Mouse (Mus musculus) hindbrain, embryonic 11.5 days (tissue): Measurements from ENCODE around the gene Cd6. TPM values are rescaled to one million over a fixed set of nuclear protein-coding genes. Genes with fewer than 3 reads are reported as not detected.

Source experiments
- ATAC-seq: fragments of 200-750 bp; cut with Nextera tagmentation; 2 replicates; pipeline ENCODE4 v1.8.0; 2017; ENCODE audit warnings: mild to moderate bottlenecking, moderate TSS enrichment, moderate library complexity; ENCODE audit not compliant: low FRiP score
- DNase-seq: peaks from one replicate; pipeline ENCODE4 v3.0.0-alpha.2; 2015; ENCODE audit warnings: low spot score
- H3K27ac ChIP-seq: fragments of 300-500 bp; sonication (generic); 2 replicates; pipeline ENCODE4 v1.5.1; 2014; ENCODE audit warnings: mild to moderate bottlenecking, low read depth, low read length
- H3K27me3 ChIP-seq: fragments of 300-500 bp; sonication (generic); 2 replicates; pipeline ENCODE4 v1.6.1; 2014; ENCODE audit warnings: mild to moderate bottlenecking, low read length, moderate library complexity, mixed read lengths; ENCODE audit not compliant: control insufficient read depth, insufficient read depth
- H3K36me3 ChIP-seq: fragments of 300-500 bp; sonication (generic); 2 replicates; pipeline ENCODE4 v1.6.1; 2014; ENCODE audit warnings: mild to moderate bottlenecking, low read length, moderate library complexity, mixed read lengths; ENCODE audit not compliant: control insufficient read depth, insufficient read depth
- H3K4me1 ChIP-seq: fragments of 300-500 bp; sonication (generic); replicated peaks from 2 replicates; pipeline ENCODE4 v1.6.1; 2014; ENCODE audit warnings: low read length, mixed read lengths; ENCODE audit not compliant: control insufficient read depth, insufficient read depth
- H3K4me2 ChIP-seq: fragments of 300-500 bp; sonication (generic); replicated peaks from 2 replicates; pipeline ENCODE4 v1.6.1; 2014; ENCODE audit warnings: mild to moderate bottlenecking, low read depth, low read length
- H3K4me3 ChIP-seq: fragments of 300-500 bp; sonication (generic); 2 replicates; pipeline ENCODE4 v1.5.1; 2014; ENCODE audit warnings: low read depth, low read length
- H3K9ac ChIP-seq: fragments of 300-500 bp; sonication (generic); 2 replicates; pipeline ENCODE4 v1.6.1; 2014; ENCODE audit warnings: low read depth, low read length
- H3K9me3 ChIP-seq: fragments of 300-500 bp; sonication (generic); 2 replicates; pipeline ENCODE4 v1.6.1; 2016; ENCODE audit warnings: low read length; ENCODE audit not compliant: control insufficient read depth
- WGBS: fragments of 180-500 bp; shearing (Covaris S2); extraction: QIAGEN DNeasy Blood & Tissue Kit; methylation state at CpG from one replicate; pipeline ENCODE4 v1.1.7; 2014; 5-methylcytosine and 5-hydroxymethylcytosine counted together
- polyA plus RNA-seq: library from polyadenylated mRNA; unstranded; fragments of >200 nt; fragmentation: Nextera tagmentation; extraction: Ambion mirVana; gene quantifications from 2 replicates; pipeline ENCODE4 v1.2.1, GENCODE M21; 2014

Gene Cd6
- polyA plus RNA-seq, 1 experiment from 2014 or later, result not detected

GRCm38 (mm10) chr19:10824061-10824460 is 5.8 kb downstream of the Cd6 start:
- 89% methylated on average over 7 of the region's 7 CpGs for WGBS
- H3K9ac ChIP-seq, result no peak overlapping the region
- no peak for ATAC-seq

GRCm38 (mm10) chr19:10822534-10822933 is 7.3 kb downstream of the Cd6 start:
- WGBS, result 95% methylated on average over 4 of the region's 4 CpGs
- no peak for ATAC-seq
- no peak overlapping the region for H3K27ac ChIP-seq

More at GRCm38 (mm10) chr19:10824061-10824460, 5.8 kb downstream of the Cd6 start:
- H3K4me1 ChIP-seq, result no peaks in the 10 kb centered on the region; the same call in 1 of the 2 replicates
- no peak for DNase-seq
- no peak overlapping the region for H3K4me3 ChIP-seq
- H3K4me2 ChIP-seq, result no peak overlapping the region
- no peak overlapping the region for H3K27ac ChIP-seq
- H3K36me3 ChIP-seq, result no peaks in the 10 kb centered on the region
- no peaks in the 10 kb centered on the region for H3K27me3 ChIP-seq
- no peaks in the 10 kb centered on the region for H3K9me3 ChIP-seq

GRCm38 (mm10) chr19:10821319-10821718 is 8.5 kb downstream of the Cd6 start:
- WGBS, result 54% methylated on average over 7 of the region's 7 CpGs
- Histone ChIP-seq H3K4me3 (no peak overlapping the region), H3K9ac (no peak overlapping the region), H3K27me3 (no peaks in the 10 kb centered on the region), H3K27ac (no peak overlapping the region), H3K36me3 (no peaks in the 10 kb centered on the region), H3K4me1 (no peaks in the 10 kb centered on the region; the same call in 1 of the 2 replicates), H3K4me2 (no peak overlapping the region), H3K9me3 (no peaks in the 10 kb centered on the region)
- ATAC-seq, result no peak
- DNase-seq, result no peak

More at GRCm38 (mm10) chr19:10822534-10822933, 7.3 kb downstream of the Cd6 start:
- H3K4me3 ChIP-seq, result no peak overlapping the region
- no peak overlapping the region for H3K4me2 ChIP-seq
- no peaks in the 10 kb centered on the region for H3K27me3 ChIP-seq
- no peak overlapping the region for H3K9ac ChIP-seq
- no peaks in the 10 kb centered on the region for H3K9me3 ChIP-seq
- no peaks in the 10 kb centered on the region for H3K36me3 ChIP-seq
- no peak for DNase-seq
- no peaks in the 10 kb centered on the region; the same call in 1 of the 2 replicates for H3K4me1 ChIP-seq

- Histone ChIP-seq H3K9ac (no peak overlapping the region), H3K4me2 (no peak overlapping the region), H3K36me3 (no peaks in the 10 kb centered on the region), H3K4me3 (no peak overlapping the region), H3K4me1 (no peaks in the 10 kb centered on the region), H3K27ac (no peak overlapping the region), H3K9me3 (no peaks in the 10 kb centered on the region), H3K27me3 (no peaks in the 10 kb centered on the region)
- WGBS, result 48% methylated on average over 17 of the region's 17 CpGs
- ATAC-seq, result no peak
- DNase-seq, result no peak
Measured at GRCm38 (mm10) chr19:10818217-10818946, 11.5 kb downstream of the Cd6 start.

- DNase-seq (no peak), ATAC-seq (no peak)
- no peaks in the 10 kb centered on the region for H3K36me3 ChIP-seq
- no peaks in the 10 kb centered on the region for H3K4me1 ChIP-seq
- no peak overlapping the region for H3K4me2 ChIP-seq
- H3K27me3 ChIP-seq, result no peaks in the 10 kb centered on the region
- H3K27ac ChIP-seq, result no peak overlapping the region
- H3K9ac ChIP-seq, result no peak overlapping the region
- no peaks in the 10 kb centered on the region for H3K9me3 ChIP-seq
- H3K4me3 ChIP-seq, result no peak overlapping the region
- 75% methylated on average over 2 of the region's 2 CpGs for WGBS
Measured at GRCm38 (mm10) chr19:10816462-10816861, 13.4 kb downstream of the Cd6 start.

GRCm38 (mm10) chr19:10815871-10816270 is 14.0 kb downstream of the Cd6 start:
- Histone ChIP-seq H3K4me3 (no peak overlapping the region), H3K27ac (no peak overlapping the region), H3K9me3 (no peaks in the 10 kb centered on the region), H3K4me2 (no peak overlapping the region), H3K36me3 (no peaks in the 10 kb centered on the region), H3K9ac (no peak overlapping the region), H3K4me1 (no peaks in the 10 kb centered on the region), H3K27me3 (no peaks in the 10 kb centered on the region)
- no peak for DNase-seq
- 83% methylated on average over 6 of the region's 6 CpGs for WGBS
- no peak for ATAC-seq

DNA sequence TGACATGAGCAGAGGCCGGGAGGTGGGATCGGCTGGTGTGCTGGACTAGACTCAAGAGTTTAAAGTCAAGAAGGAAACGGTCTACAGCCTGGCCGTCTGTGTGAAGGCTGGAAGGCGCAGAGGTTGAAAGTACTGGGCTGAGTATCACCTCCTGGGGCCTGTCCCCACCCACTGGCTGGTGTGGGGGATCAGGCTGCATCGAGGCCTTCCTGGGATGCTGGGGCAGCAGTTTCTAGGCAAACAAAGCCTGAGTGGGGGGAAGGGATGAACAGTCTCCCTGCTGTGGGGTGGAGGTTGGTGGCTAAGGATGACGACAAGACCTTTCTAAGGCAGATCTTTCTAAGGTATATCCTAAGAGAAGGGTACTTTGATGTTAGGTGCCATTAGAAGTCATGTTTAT is 16.0 kb downstream of the Cd6 start:
- WGBS, result 69% methylated on average over 7 of the region's 7 CpGs
- H3K27me3 ChIP-seq, result no peaks in the 10 kb centered on the region
- H3K4me3 ChIP-seq, result no peak overlapping the region
- no peaks in the 10 kb centered on the region for H3K4me1 ChIP-seq
- ATAC-seq, result no peak
- no peaks in the 10 kb centered on the region for H3K9me3 ChIP-seq
- no peak overlapping the region for H3K4me2 ChIP-seq
- no peak for DNase-seq
- no peak overlapping the region for H3K27ac ChIP-seq
- H3K36me3 ChIP-seq, result no peaks in the 10 kb centered on the region
- no peak overlapping the region for H3K9ac ChIP-seq

DNA sequence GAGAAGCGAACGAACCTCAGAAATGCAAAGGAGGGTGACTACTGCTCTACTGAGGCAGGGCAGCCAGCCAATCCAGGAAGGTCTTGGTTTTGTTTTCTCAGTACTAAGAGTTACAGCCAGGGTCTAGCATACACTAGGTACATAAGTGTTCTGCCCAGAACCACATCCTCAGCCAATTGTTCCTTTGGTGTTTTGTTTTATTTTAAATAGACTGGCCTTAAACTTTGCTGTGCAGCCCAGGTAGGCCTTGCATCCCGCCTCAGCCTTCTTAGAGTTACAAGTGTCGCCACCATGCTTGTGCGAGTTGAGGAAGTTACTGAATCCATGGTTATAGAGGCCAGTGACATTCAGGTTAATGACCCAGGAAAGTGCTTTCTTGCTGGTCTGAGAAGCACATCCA is 16.8 kb downstream of the Cd6 start:
- Histone ChIP-seq H3K9me3 (no peaks in the 10 kb centered on the region), H3K27ac (no peak overlapping the region), H3K4me1 (no peaks in the 10 kb centered on the region), H3K36me3 (no peaks in the 10 kb centered on the region), H3K4me3 (no peak overlapping the region), H3K9ac (no peak overlapping the region), H3K4me2 (no peak overlapping the region), H3K27me3 (no peaks in the 10 kb centered on the region)
- 89% methylated on average over 5 of the region's 5 CpGs for WGBS
- DNase-seq (no peak), ATAC-seq (no peak)

DNA sequence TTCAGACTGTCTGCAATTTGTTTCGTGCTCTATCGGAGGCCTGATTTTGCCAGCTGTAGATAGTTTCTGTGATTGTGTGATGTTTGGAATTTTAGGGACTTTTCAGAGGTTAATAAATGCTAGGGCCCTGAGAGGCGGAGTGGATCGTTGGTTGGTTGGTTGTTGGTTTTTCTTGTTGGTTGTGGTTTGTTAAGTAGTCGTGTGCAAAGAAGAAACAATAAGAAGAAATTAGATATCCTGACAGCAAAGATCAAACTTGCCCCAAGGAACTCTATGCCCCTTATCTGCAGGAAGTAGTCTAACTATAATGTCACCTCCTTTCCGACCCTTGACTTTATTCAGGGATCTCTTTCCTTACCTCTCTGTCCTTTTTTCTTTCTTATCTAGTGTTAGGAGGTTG is 18.4 kb downstream of the Cd6 start:
- H3K27ac ChIP-seq, result no peak overlapping the region
- H3K27me3 ChIP-seq, result no peaks in the 10 kb centered on the region
- no peak for DNase-seq
- no peak overlapping the region for H3K4me3 ChIP-seq
- WGBS, result 90% methylated on average over 6 of the region's 6 CpGs
- ATAC-seq, result no peak
- no peak overlapping the region for H3K4me2 ChIP-seq
- H3K4me1 ChIP-seq, result no peaks in the 10 kb centered on the region
- H3K36me3 ChIP-seq, result no peaks in the 10 kb centered on the region
- no peak overlapping the region for H3K9ac ChIP-seq
- H3K9me3 ChIP-seq, result no peaks in the 10 kb centered on the region
